Mouse (Mus musculus) CH12.LX (cell line): Measurements from ENCODE around the gene Vwc2. TPM values are rescaled to one million over a fixed set of nuclear protein-coding genes. Genes with fewer than 3 reads are reported as not detected.

Experiments used
- DNase-seq: peaks from one replicate; pipeline ENCODE4 v3.0.0-alpha.2; 2013; ENCODE audit errors: extremely low read depth
- H3K27ac ChIP-seq: 2 replicates; pipeline ENCODE4 v1.5.1; 2012; ENCODE audit warnings: low read depth, mild to moderate bottlenecking, control low read depth, moderate library complexity; ENCODE audit not compliant: insufficient read depth
- H3K27me3 ChIP-seq: replicated peaks from 2 replicates; pipeline ENCODE3; 2012; ENCODE audit warnings: inconsistent platforms
- H3K36me3 ChIP-seq, 2 experiments: replicated peaks in 1 of 2; 2 replicates each; pipeline versions ENCODE3 to v1.6.1; 2012; ENCODE audit warnings: inconsistent platforms in 1 of 2, low read length in 1 of 2, mild to moderate bottlenecking in 1 of 2, mixed read lengths in 1 of 2, moderate library complexity in 1 of 2; ENCODE audit not compliant: control insufficient read depth in 1 of 2, insufficient read depth in 1 of 2
- H3K4me1 ChIP-seq, 2 experiments: 2 replicates each; pipeline ENCODE4 v1.6.1; 2012; ENCODE audit warnings: inconsistent platforms in 1 of 2, moderate library complexity in 1 of 2; ENCODE audit not compliant: insufficient read depth in 2 of 2, control insufficient read depth in 1 of 2
- H3K4me2 ChIP-seq: 2 replicates; pipeline ENCODE4 v1.6.1; 2012; ENCODE audit warnings: low read depth, mild to moderate bottlenecking, control low read depth; ENCODE audit not compliant: poor library complexity, insufficient read depth, severe bottlenecking
- H3K4me3 ChIP-seq, 3 experiments: fragments of 150-350 bp in 1 of 3; sonication (generic) in 1 of 3; replicated peaks in 1 of 3; 2 replicates each; pipeline versions ENCODE3 to v1.5.1; 2011 to 2012; ENCODE audit warnings: low read depth in 2 of 3, low read length in 2 of 3, mild to moderate bottlenecking in 2 of 3, moderate library complexity in 2 of 3, control low read depth in 1 of 3, improper control_type of control experiment in 1 of 3, inconsistent platforms in 1 of 3, mixed read lengths in 1 of 3; ENCODE audit not compliant: poor library complexity in 1 of 3
- H3K79me2 ChIP-seq: replicated peaks from 2 replicates; pipeline ENCODE4 v1.6.1; 2012; ENCODE audit warnings: mild to moderate bottlenecking, moderate library complexity; ENCODE audit not compliant: control insufficient read depth, poor library complexity, insufficient read depth, severe bottlenecking; ENCODE audit errors: extremely low read depth
- H3K9ac ChIP-seq: 2 replicates; pipeline ENCODE4 v1.6.1; 2012; ENCODE audit warnings: low read depth, mild to moderate bottlenecking, control low read depth, moderate library complexity; ENCODE audit not compliant: insufficient read depth
- H3K9me3 ChIP-seq: replicated peaks from 2 replicates; pipeline ENCODE3; 2012; ENCODE audit warnings: low read length, inconsistent platforms, mixed read lengths
- CHD1 ChIP-seq: IDR thresholded peaks from 2 replicates; pipeline ENCODE4 v1.6.1; 2012; ENCODE audit warnings: low read depth, low read length, improper control_type of control experiment, inconsistent platforms
- EP300 ChIP-seq: IDR thresholded peaks from 2 replicates; pipeline ENCODE4 v1.6.1; 2011; ENCODE audit warnings: low read length, improper control_type of control experiment
- ETS1 ChIP-seq: conservative IDR thresholded peaks from 2 replicates; pipeline ENCODE4 v1.6.1; 2012; ENCODE audit warnings: low read depth, mild to moderate bottlenecking, inconsistent platforms, low read length, improper control_type of control experiment, moderate library complexity
- GABPA ChIP-seq: IDR thresholded peaks from 2 replicates; pipeline ENCODE4 v1.6.1; 2012; ENCODE audit warnings: low read depth, low read length, improper control_type of control experiment, inconsistent platforms; ENCODE audit not compliant: insufficient replicate concordance
- IRF4 ChIP-seq: IDR thresholded peaks from 2 replicates; pipeline ENCODE4 v1.6.1; 2014; ENCODE audit warnings: low read depth, mild to moderate bottlenecking, inconsistent platforms, low read length, improper control_type of control experiment
- JUN ChIP-seq: IDR thresholded peaks from 2 replicates; pipeline ENCODE4 v1.6.1; 2011; ENCODE audit warnings: low read depth, mild to moderate bottlenecking, low read length, improper control_type of control experiment, moderate library complexity; ENCODE audit not compliant: insufficient read depth
- KAT2A ChIP-seq: IDR thresholded peaks from 2 replicates; pipeline ENCODE4 v1.6.1; 2012; ENCODE audit warnings: low read length, improper control_type of control experiment, inconsistent platforms; ENCODE audit not compliant: insufficient replicate concordance
- MAFK ChIP-seq: IDR thresholded peaks from 2 replicates; pipeline ENCODE4 v1.6.1; 2011; ENCODE audit warnings: low read length, improper control_type of control experiment; ENCODE audit not compliant: insufficient replicate concordance
- MAZ ChIP-seq: IDR thresholded peaks from 2 replicates; pipeline ENCODE4 v1.6.1; 2012; ENCODE audit warnings: low read depth, mild to moderate bottlenecking, inconsistent platforms, low read length, improper control_type of control experiment, moderate library complexity
- PAX5 ChIP-seq: IDR thresholded peaks from 2 replicates; pipeline ENCODE4 v1.6.1; 2012; ENCODE audit warnings: low read length, inconsistent platforms, mixed read lengths
- POLR2A ChIP-seq: IDR thresholded peaks from 2 replicates; pipeline ENCODE4 v1.6.1; 2011; ENCODE audit warnings: low read depth, mild to moderate bottlenecking, improper control_type of control experiment, low read length
- SMC3 ChIP-seq: IDR thresholded peaks from 2 replicates; pipeline ENCODE4 v1.6.1; 2011; ENCODE audit warnings: low read depth, low read length, improper control_type of control experiment
- USF1 ChIP-seq: IDR thresholded peaks from 2 replicates; pipeline ENCODE4 v1.6.1; 2014; ENCODE audit warnings: low read depth, mild to moderate bottlenecking, inconsistent platforms, low read length, improper control_type of control experiment
- ZKSCAN1 ChIP-seq: IDR thresholded peaks from 2 replicates; pipeline ENCODE4 v1.6.1; 2012; ENCODE audit warnings: low read depth, inconsistent platforms, low read length, improper control_type of control experiment, borderline replicate concordance
- ZMIZ1 ChIP-seq: IDR thresholded peaks from 2 replicates; pipeline ENCODE4 v1.6.1; 2012; ENCODE audit warnings: low read depth, mild to moderate bottlenecking, inconsistent platforms, low read length, improper control_type of control experiment
- dilution Hi-C: fragments of 300-500 bp; cut with MboI; formaldehyde crosslinking; loops from 2 replicates; pipeline ENCODE4 v1.14.3; 2020; ENCODE audit warnings: low sequenced_read_pairs; ENCODE audit not compliant: extremely low pct_unique_long_range_greater_than_20kb, extremely low pct_ligation_motif_present
- in situ Hi-C: fragments of 300-500 bp; cut with MboI; formaldehyde crosslinking; loops from 3 replicates; pipeline ENCODE4 v1.14.3; 2019; ENCODE audit warnings: low sequenced_read_pairs, low pct_ligation_motif_present, low pct_unique_long_range_greater_than_20kb, mixed read lengths
- polyA plus RNA-seq: library from polyadenylated mRNA; unstranded; fragments of >175 nt; gene quantifications from 2 replicates; pipeline ENCODE4 v1.2.1, GENCODE M21; 2012; ENCODE audit warnings: low read depth; ENCODE audit not compliant: insufficient read length
- total RNA-seq, 2 experiments: library from RNA; depleted of rRNA; stranded (reverse); fragments of 300-350 nt in 1 of 2; fragments of >200 nt in 1 of 2; gene quantifications; 2 replicates each; pipeline ENCODE4 v1.2.3; 2012 to 2014

The Vwc2 gene
- total and polyA plus RNA-seq, 3 experiments = 0.11 TPM; not detected in 2

GRCm38 (mm10) chr11:11115031-11115647 is 1.1 kb downstream of the Vwc2 start:
- Histone ChIP-seq H3K79me2 (no peaks in the 10 kb centered on the region), H3K4me2 (no peak overlapping the region), H3K9me3 (peaks cover 26% of the 10 kb centered on the region), H3K27me3 (peaks cover 21% of the 10 kb centered on the region), H3K36me3 (no peaks in the 10 kb centered on the region), H3K4me3 (no peak overlapping the region), H3K27ac (no peak overlapping the region), H3K4me1 (no peaks in the 10 kb centered on the region), H3K9ac (no peak overlapping the region)
- in situ Hi-C loops = no loop called here
- no peak for DNase-seq
- dilution Hi-C loops = no loop called here
- TF ChIP-seq EP300 (no peak), ZKSCAN1 (no peak), POLR2A (no peak), GABPA (no peak), ZMIZ1 (no peak), PAX5 (no peak), CHD1 (no peak)

GRCm38 (mm10) chr11:11115648-11116590 is 1.9 kb downstream of the Vwc2 start:
- H3K36me3 ChIP-seq = no peaks in the 10 kb centered on the region
- peaks cover 29% of the 10 kb centered on the region for H3K27me3 ChIP-seq
- TF ChIP-seq ETS1 = no peak
- TF ChIP-seq JUN = no peak
- no peak for TF ChIP-seq MAFK
- no peak for TF ChIP-seq PAX5
- TF ChIP-seq IRF4 = no peak
- no peak for TF ChIP-seq GABPA
- TF ChIP-seq ZKSCAN1 = no peak
- TF ChIP-seq SMC3 = no peak
- no peak for TF ChIP-seq KAT2A
- TF ChIP-seq USF1 = no peak
- no peak for TF ChIP-seq MAZ
- H3K4me2 ChIP-seq = no peak overlapping the region
- no peak overlapping the region for H3K27ac ChIP-seq
- no peaks in the 10 kb centered on the region for H3K79me2 ChIP-seq
- H3K9ac ChIP-seq = no peak overlapping the region
- dilution Hi-C loops (no loop called here), in situ Hi-C loops (no loop called here)
- no peaks in the 10 kb centered on the region for H3K4me1 ChIP-seq
- peaks cover 26% of the 10 kb centered on the region for H3K9me3 ChIP-seq
- H3K4me3 ChIP-seq = no peak overlapping the region
- no peak for DNase-seq
